Mouse (Mus musculus) kidney, embryonic 15.5 days (tissue): ENCODE data around the gene Gls. TPM values are rescaled to one million over a fixed set of nuclear protein-coding genes. Genes with fewer than 3 reads are reported as not detected.
A peak's percentile ranks its signal among the peaks of the same experiment; 100 is the strongest.

Experiments used
- ATAC-seq: fragments of 200-750 bp; cut with Nextera tagmentation; replicated peaks from 2 replicates; pipeline ENCODE4 v1.8.0; 2017; ENCODE audit warnings: moderate TSS enrichment; ENCODE audit not compliant: low FRiP score
- H3K27ac ChIP-seq: fragments of 300-500 bp; sonication (generic); 2 replicates; pipeline ENCODE4 v1.5.1; 2015; ENCODE audit warnings: mild to moderate bottlenecking, inconsistent platforms
- H3K27me3 ChIP-seq: fragments of 300-500 bp; sonication (generic); 2 replicates; pipeline ENCODE4 v1.6.1; 2015; ENCODE audit warnings: inconsistent platforms
- H3K36me3 ChIP-seq: fragments of 300-500 bp; sonication (generic); 2 replicates; pipeline ENCODE4 v1.6.1; 2015; ENCODE audit warnings: inconsistent platforms
- H3K4me1 ChIP-seq: fragments of 300-500 bp; sonication (generic); 2 replicates; pipeline ENCODE4 v1.6.1; 2015; ENCODE audit warnings: inconsistent platforms
- H3K4me2 ChIP-seq: fragments of 300-500 bp; sonication (generic); 2 replicates; pipeline ENCODE4 v1.6.1; 2015; ENCODE audit warnings: moderate library complexity, mild to moderate bottlenecking, inconsistent platforms
- H3K4me3 ChIP-seq: fragments of 300-500 bp; sonication (generic); replicated peaks from 2 replicates; pipeline ENCODE4 v1.5.1; 2015; ENCODE audit warnings: mild to moderate bottlenecking, inconsistent platforms
- H3K9ac ChIP-seq: fragments of 300-500 bp; sonication (generic); 2 replicates; pipeline ENCODE4 v1.6.1; 2015; ENCODE audit warnings: mild to moderate bottlenecking, inconsistent platforms
- H3K9me3 ChIP-seq: fragments of 300-500 bp; sonication (generic); replicated peaks from 2 replicates; pipeline ENCODE4 v1.6.1; 2016; ENCODE audit warnings: inconsistent platforms
- WGBS: fragments of 180-500 bp; shearing (Covaris S2); methylation state at CpG from one replicate; pipeline ENCODE4 v1.1.7; 2015; ENCODE audit warnings: mixed read lengths; 5-methylcytosine and 5-hydroxymethylcytosine counted together
- polyA plus RNA-seq: library from polyadenylated mRNA; unstranded; fragments of >200 nt; fragmentation: Nextera tagmentation; extraction: Ambion mirVana; gene quantifications from 2 replicates; pipeline ENCODE4 v1.2.1, GENCODE M21; 2015

Gene Gls
- polyA plus RNA-seq: 23.4 and 28.6 TPM in 2 replicates

GRCm38 (mm10) chr1:52233143-52233713, at the start of gene Gls:
Gls (minus strand) TSS chr1:52233232.
- WGBS: under 1% methylated on average over 46 of the region's 46 CpGs
- no peaks in the 10 kb centered on the region for H3K9me3 ChIP-seq
- H3K27ac ChIP-seq: peak within 1 kb of the TSS; percentile 97
- peak; percentile 100 for ATAC-seq
- peak within 1 kb of the TSS; percentile 92 for H3K9ac ChIP-seq
- no peaks in the 10 kb centered on the region for H3K36me3 ChIP-seq
- H3K27me3 ChIP-seq: no peaks in the 10 kb centered on the region
- peak within 1 kb of the TSS; percentile 96 for H3K4me3 ChIP-seq
- peaks cover 6% of the 10 kb centered on the region for H3K4me1 ChIP-seq
- H3K4me2 ChIP-seq: peak within 1 kb of the TSS; percentile 79

GRCm38 (mm10) chr1:52279831-52280595, 47.0 kb upstream of the Gls start:
- ATAC-seq: no peak
- Histone ChIP-seq H3K27me3 (no peaks in the 10 kb centered on the region), H3K36me3 (no peaks in the 10 kb centered on the region), H3K4me3 (no peak overlapping the region), H3K27ac (peak overlapping the region; percentile 10; the same call in 1 of the 2 replicates), H3K4me2 (no peak overlapping the region), H3K9me3 (no peaks in the 10 kb centered on the region), H3K4me1 (0 out of 2 replicates have a peak, but pooled peaks cover 8% of the 10 kb centered on the region), H3K9ac (no peak overlapping the region)
- WGBS: 71% methylated on average over 7 of the region's 7 CpGs

GRCm38 (mm10) chr1:52279331-52279730, 46.3 kb upstream of the Gls start:
- Histone ChIP-seq H3K4me2 (no peak overlapping the region), H3K27ac (peak overlapping the region; percentile 80; the same call in 1 of the 2 replicates), H3K36me3 (no peaks in the 10 kb centered on the region), H3K9me3 (no peaks in the 10 kb centered on the region), H3K27me3 (no peaks in the 10 kb centered on the region), H3K9ac (no peak overlapping the region), H3K4me1 (0 out of 2 replicates have a peak, but pooled peaks cover 8% of the 10 kb centered on the region), H3K4me3 (no peak overlapping the region)
- 59% methylated on average over 3 of the region's 3 CpGs for WGBS
- no peak for ATAC-seq

- Histone ChIP-seq H3K4me2 (no peak overlapping the region), H3K27ac (peak overlapping the region; percentile 80), H3K27me3 (no peaks in the 10 kb centered on the region), H3K4me3 (no peak overlapping the region), H3K4me1 (0 out of 2 replicates have a peak, but pooled peaks cover 8% of the 10 kb centered on the region), H3K9me3 (no peaks in the 10 kb centered on the region), H3K9ac (no peak overlapping the region), H3K36me3 (no peaks in the 10 kb centered on the region)
- peak; percentile 90 for ATAC-seq
- WGBS: 47% methylated on average over 6 of the region's 6 CpGs
Measured at GRCm38 (mm10) chr1:52278073-52278472, 45.0 kb upstream of the Gls start.

GRCm38 (mm10) chr1:52274210-52274609, 41.2 kb upstream of the Gls start:
- WGBS: 76% methylated on average over 3 of the region's 3 CpGs

GRCm38 (mm10) chr1:52272018-52272678, 39.1 kb upstream of the Gls start:
- no peaks in the 10 kb centered on the region for H3K27me3 ChIP-seq
- 63% methylated on average over 5 of the region's 5 CpGs for WGBS
- H3K4me1 ChIP-seq: no peaks in the 10 kb centered on the region
- no peaks in the 10 kb centered on the region for H3K9me3 ChIP-seq
- H3K27ac ChIP-seq: no peak overlapping the region
- no peak for ATAC-seq
- H3K36me3 ChIP-seq: no peaks in the 10 kb centered on the region
- no peak overlapping the region for H3K4me2 ChIP-seq
- H3K4me3 ChIP-seq: no peak overlapping the region
- no peak overlapping the region for H3K9ac ChIP-seq

More at GRCm38 (mm10) chr1:52274210-52274609, 41.2 kb upstream of the Gls start:
- ATAC-seq: no peak
- Histone ChIP-seq H3K4me2 (no peak overlapping the region), H3K4me3 (no peak overlapping the region), H3K9ac (no peak overlapping the region), H3K36me3 (no peaks in the 10 kb centered on the region), H3K27ac (no peak overlapping the region), H3K4me1 (0 out of 2 replicates have a peak, but pooled peaks cover 5% of the 10 kb centered on the region), H3K27me3 (no peaks in the 10 kb centered on the region), H3K9me3 (no peaks in the 10 kb centered on the region)

- H3K4me1 ChIP-seq: no peaks in the 10 kb centered on the region
- no peak overlapping the region for H3K4me3 ChIP-seq
- no peak overlapping the region for H3K9ac ChIP-seq
- no peaks in the 10 kb centered on the region for H3K27me3 ChIP-seq
- H3K4me2 ChIP-seq: no peak overlapping the region
- 0 out of 2 replicates have a peak, but pooled peaks have one; percentile 56 for ATAC-seq
- 75% methylated on average over 9 of the region's 9 CpGs for WGBS
- no peak overlapping the region for H3K27ac ChIP-seq
- H3K9me3 ChIP-seq: no peaks in the 10 kb centered on the region
- no peaks in the 10 kb centered on the region for H3K36me3 ChIP-seq
Measured at GRCm38 (mm10) chr1:52270354-52270753, 37.3 kb upstream of the Gls start.

- H3K36me3 ChIP-seq: no peaks in the 10 kb centered on the region
- WGBS: 74% methylated on average over 4 of the region's 4 CpGs
- H3K4me3 ChIP-seq: no peak overlapping the region
- no peak for ATAC-seq
- H3K4me2 ChIP-seq: no peak overlapping the region
- H3K9me3 ChIP-seq: no peaks in the 10 kb centered on the region
- no peaks in the 10 kb centered on the region for H3K4me1 ChIP-seq
- H3K27me3 ChIP-seq: no peaks in the 10 kb centered on the region
- H3K9ac ChIP-seq: no peak overlapping the region
- H3K27ac ChIP-seq: no peak overlapping the region
Measured at GRCm38 (mm10) chr1:52269596-52269995, 36.6 kb upstream of the Gls start.

GRCm38 (mm10) chr1:52268006-52268405, 35.0 kb upstream of the Gls start:
- no peaks in the 10 kb centered on the region for H3K36me3 ChIP-seq
- ATAC-seq: 0 out of 2 replicates have a peak, but pooled peaks have one; percentile 22
- H3K4me1 ChIP-seq: no peaks in the 10 kb centered on the region
- WGBS: 91% methylated on average over 6 of the region's 6 CpGs
- H3K4me3 ChIP-seq: no peak overlapping the region
- H3K9ac ChIP-seq: no peak overlapping the region
- H3K9me3 ChIP-seq: no peaks in the 10 kb centered on the region
- no peaks in the 10 kb centered on the region for H3K27me3 ChIP-seq
- H3K4me2 ChIP-seq: no peak overlapping the region
- H3K27ac ChIP-seq: no peak overlapping the region

GRCm38 (mm10) chr1:52267606-52268005, 34.6 kb upstream of the Gls start:
- Histone ChIP-seq H3K4me3 (no peak overlapping the region), H3K4me2 (no peak overlapping the region), H3K27ac (no peak overlapping the region), H3K9ac (no peak overlapping the region), H3K36me3 (no peaks in the 10 kb centered on the region), H3K9me3 (no peaks in the 10 kb centered on the region), H3K4me1 (no peaks in the 10 kb centered on the region), H3K27me3 (no peaks in the 10 kb centered on the region)
- ATAC-seq: no peak
- 47% methylated on average over 3 of the region's 3 CpGs for WGBS

- no peak overlapping the region for H3K4me2 ChIP-seq
- no peak overlapping the region for H3K9ac ChIP-seq
- 68% methylated on average over 3 of the region's 3 CpGs for whole genome bisulfite sequencing
- H3K36me3 ChIP-seq: no peaks in the 10 kb centered on the region
- H3K27me3 ChIP-seq: no peaks in the 10 kb centered on the region
- H3K9me3 ChIP-seq: no peaks in the 10 kb centered on the region
- no peaks in the 10 kb centered on the region for H3K4me1 ChIP-seq
- no peak overlapping the region for H3K4me3 ChIP-seq
- no peak overlapping the region for H3K27ac ChIP-seq
- ATAC-seq: no peak
Measured at GRCm38 (mm10) chr1:52265886-52266516, 33.0 kb upstream of the Gls start.
